Mouse (Mus musculus): Measurements from ENCODE around the gene Cbx5.

DNA sequence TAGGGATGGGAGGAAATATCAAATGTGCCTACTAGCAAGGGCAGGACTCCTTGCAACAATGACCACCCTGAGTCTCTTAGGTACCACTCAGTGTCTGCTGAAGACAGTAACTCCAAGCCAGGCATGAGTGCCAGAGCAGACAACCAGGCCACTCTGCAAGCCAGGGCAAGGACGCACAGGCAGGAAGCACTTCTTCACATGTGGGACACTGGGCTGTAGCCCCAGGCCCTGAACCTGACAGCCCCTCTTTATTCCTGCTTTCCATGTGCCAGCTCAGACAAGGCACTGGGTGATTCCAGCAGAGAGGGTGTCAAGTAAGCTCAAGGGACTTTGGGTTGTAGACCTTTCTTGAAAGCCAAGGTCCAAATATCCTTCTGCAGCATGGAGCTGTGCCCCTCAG lies 60.8 kb downstream of the Cbx5 start:
- no peak for TF ChIP-seq CTCF (IDR thresholded peaks at IDR 0.05; ENCODE audit: control insufficient read depth, insufficient read depth, insufficient replicate concordance, low read depth, low read length)
- TF ChIP-seq POLR2A (IDR thresholded peaks at IDR 0.05; ENCODE audit: control insufficient read depth, low read depth, low read length) = no peak

All from testis, adult 2 months (tissue).